ENCODE assay signal across 12 mouse cellular contexts in the genomic region with DNA sequence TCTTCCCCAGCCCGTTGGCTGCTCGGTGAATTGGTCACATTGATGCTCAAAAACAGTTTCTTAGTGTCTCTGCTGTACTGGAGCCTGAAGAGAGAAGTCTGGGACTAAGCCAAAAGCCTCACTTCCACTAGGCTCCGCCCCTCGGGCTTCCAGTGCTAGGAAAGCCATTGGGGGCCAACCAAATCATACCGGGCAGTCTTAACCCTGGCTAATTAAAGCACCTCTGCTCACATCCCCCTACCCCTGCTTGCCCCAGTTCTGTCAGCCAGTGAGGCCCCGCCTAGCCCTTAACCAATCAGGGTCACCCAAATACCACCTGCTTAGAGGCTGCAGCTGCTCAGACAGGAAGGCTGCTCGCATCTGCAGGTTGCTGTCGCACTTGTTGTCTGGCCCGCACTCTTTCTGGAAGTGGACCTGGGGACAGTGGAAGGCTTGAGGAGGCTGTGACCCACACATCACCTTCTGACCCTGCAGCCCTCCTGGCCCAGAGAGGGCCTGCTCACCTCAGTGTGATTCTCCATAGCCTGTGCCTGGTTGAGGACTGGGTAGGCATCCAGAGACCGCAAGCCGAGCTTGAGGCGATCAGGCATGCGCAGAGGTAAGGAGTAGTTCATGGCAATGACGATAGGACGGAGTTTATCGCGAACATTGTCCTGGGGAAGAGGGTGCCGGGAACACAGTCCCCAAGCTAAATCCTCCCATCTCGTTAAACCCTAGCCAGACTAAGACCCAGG. TPM values are rescaled to one million over a fixed set of nuclear protein-coding genes. Genes with fewer than 3 reads are reported as not detected.
DNase-seq lines count a peak whose midpoint lies in the region; ATAC-seq and TF ChIP-seq lines count a peak whose summit lies in the region.
"Had no signal": no experiment of that assay in that cellular context is flagged by ENCODE, and none has a peak within 500 bp of the region (broad histone marks: within the 10 kb centered on the region; RNA-seq: fewer than 3 reads in every experiment).

No protein-coding gene starts in this region.

- TF ChIP-seq CTCF in intestine, postnatal 0 days (IDR thresholded peaks at IDR 0.05; ENCODE audit: low read depth), result no peak

- H3K27me3 ChIP-seq in hindbrain, embryonic 12.5 days, result peaks cover 21% of the 10 kb centered on the region; the same call in 1 of the 2 replicates
- peaks cover 29% of the 10 kb centered on the region for H3K27me3 ChIP-seq in hindbrain, embryonic 13.5 days
- H3K27me3 ChIP-seq in limb, embryonic 10.5 days (ENCODE audit: low read depth, poor library complexity, severe bottlenecking), result peaks cover 34% of the 10 kb centered on the region
- no peaks in the 10 kb centered on the region for H3K27me3 ChIP-seq in intestine, postnatal 0 days (replicated peaks; ENCODE audit: control insufficient read depth, insufficient read depth, low read length)

- ATAC-seq in hindbrain, embryonic 12.5 days (ENCODE audit: low FRiP score), result no peak
- no peak for ATAC-seq in hindbrain, embryonic 13.5 days (ENCODE audit: low FRiP score)
- ATAC-seq in intestine, postnatal 0 days, result no peak

- WGBS in hindbrain, embryonic 12.5 days, result 32% methylated on average over 19 of the region's 19 CpGs
- WGBS in hindbrain, embryonic 13.5 days, result 30% methylated on average over 19 of the region's 19 CpGs
- WGBS in limb, embryonic 10.5 days, result 29% methylated on average over 19 of the region's 19 CpGs
- WGBS in intestine, postnatal 0 days, result 66% methylated on average over 19 of the region's 19 CpGs

- H3K36me3 ChIP-seq in hindbrain, embryonic 12.5 days, result 0 out of 2 replicates have a peak, but pooled peaks cover 4% of the 10 kb centered on the region
- peaks cover 71% of the 10 kb centered on the region for H3K36me3 ChIP-seq in hindbrain, embryonic 13.5 days
- no peaks in the 10 kb centered on the region for H3K36me3 ChIP-seq in limb, embryonic 10.5 days
- peaks cover 94% of the 10 kb centered on the region for H3K36me3 ChIP-seq in intestine, postnatal 0 days (ENCODE audit: control insufficient read depth, insufficient read depth)
- H3K36me3 ChIP-seq: G1E had no signal

- H3K9me3 ChIP-seq in hindbrain, embryonic 12.5 days (replicated peaks), result no peaks in the 10 kb centered on the region
- H3K9me3 ChIP-seq in hindbrain, embryonic 13.5 days, result no peaks in the 10 kb centered on the region
- H3K9me3 ChIP-seq in limb, embryonic 10.5 days (replicated peaks), result no peaks in the 10 kb centered on the region
- H3K9me3 ChIP-seq in intestine, postnatal 0 days (ENCODE audit: control insufficient read depth), result no peaks in the 10 kb centered on the region
- H3K9me3 ChIP-seq: hindbrain, embryonic 15.5 days had no signal

- DNase-seq in embryo, embryonic 11 days, result peak; percentile 38
- no peak for DNase-seq in limb, embryonic 10.5 days (ENCODE audit: low spot score)
- DNase-seq in retina, postnatal 7 days (ENCODE audit: low read depth, low spot score), result peak; percentile 71
- DNase-seq in right cerebral cortex, postnatal 14 days, result no peak
- DNase-seq in heart, adult 9 months (ENCODE audit: low spot score in 2 of 2), result no peak

- H3K4me3 ChIP-seq in hindbrain, embryonic 12.5 days, result no peak overlapping the region
- H3K4me3 ChIP-seq in hindbrain, embryonic 13.5 days, result no peak overlapping the region
- peak overlapping the region; percentile 28 for H3K4me3 ChIP-seq in limb, embryonic 10.5 days
- H3K4me3 ChIP-seq in intestine, postnatal 0 days (ENCODE audit: low read depth, low read length), result no peak overlapping the region
- H3K4me3 ChIP-seq: hindbrain, embryonic 15.5 days; left cerebral cortex, adult 2 months had no signal

- no peak overlapping the region for H3K9ac ChIP-seq in hindbrain, embryonic 12.5 days
- H3K9ac ChIP-seq in hindbrain, embryonic 13.5 days, result no peak overlapping the region
- H3K9ac ChIP-seq in intestine, postnatal 0 days (ENCODE audit: low read depth, low read length), result no peak overlapping the region
- H3K9ac ChIP-seq: hindbrain, embryonic 15.5 days had no signal

- H3K4me2 ChIP-seq in hindbrain, embryonic 12.5 days (replicated peaks), result peak overlapping the region; percentile 9; the same call in 1 of the 2 replicates
- no peak overlapping the region for H3K4me2 ChIP-seq in hindbrain, embryonic 13.5 days
- no peak overlapping the region for H3K4me2 ChIP-seq in intestine, postnatal 0 days (replicated peaks; ENCODE audit: low read depth)
- H3K4me2 ChIP-seq: hindbrain, embryonic 15.5 days had no signal

- no peaks in the 10 kb centered on the region for H3K4me1 ChIP-seq in hindbrain, embryonic 12.5 days
- H3K4me1 ChIP-seq in hindbrain, embryonic 13.5 days (replicated peaks), result peaks cover 7% of the 10 kb centered on the region; the same call in 1 of the 2 replicates
- H3K4me1 ChIP-seq in limb, embryonic 10.5 days, result peaks cover 21% of the 10 kb centered on the region
- H3K4me1 ChIP-seq in intestine, postnatal 0 days (replicated peaks; ENCODE audit: control insufficient read depth, insufficient read depth, low read length), result no peaks in the 10 kb centered on the region

- no peak overlapping the region for H3K27ac ChIP-seq in hindbrain, embryonic 12.5 days
- no peak overlapping the region for H3K27ac ChIP-seq in hindbrain, embryonic 13.5 days
- peak overlapping the region; percentile 3; the same call in 1 of the 2 replicates for H3K27ac ChIP-seq in limb, embryonic 10.5 days
- no peak overlapping the region for H3K27ac ChIP-seq in intestine, postnatal 0 days (ENCODE audit: low read depth, low read length)
- H3K27ac ChIP-seq: hindbrain, embryonic 15.5 days; left cerebral cortex, adult 2 months; macrophage had no signal

RNA-seq across cellular contexts. Expression of gene Pdk2, which starts 15.8 kb away (rescaled TPM):
- 22.5 and 25.6 TPM in 2 replicates for polyA plus RNA-seq in hindbrain, embryonic 12.5 days (2016; fragmentation: Nextera tagmentation; extraction: Ambion mirVana)
- polyA plus RNA-seq in hindbrain, embryonic 13.5 days (2015; fragmentation: Nextera tagmentation; extraction: Ambion mirVana), result 24.2 and 25.5 TPM in 2 replicates
- polyA plus RNA-seq in limb, embryonic 10.5 days (2016; fragmentation: Nextera tagmentation; extraction: Ambion mirVana), result 9.8 and 21.2 TPM in 2 replicates
- 53.2 and 57.4 TPM in 2 replicates for polyA plus RNA-seq in intestine, postnatal 0 days (2015; fragmentation: Nextera tagmentation; extraction: Ambion mirVana)

RNA-seq across cellular contexts. Expression of gene Itga3, which starts 19.7 kb away (rescaled TPM):
- polyA plus RNA-seq in hindbrain, embryonic 12.5 days (2016; fragmentation: Nextera tagmentation; extraction: Ambion mirVana), result 8.0 and 9.0 TPM in 2 replicates
- polyA plus RNA-seq in hindbrain, embryonic 13.5 days (2015; fragmentation: Nextera tagmentation; extraction: Ambion mirVana), result 10.3 and 11.4 TPM in 2 replicates
- 10.2 and 11.1 TPM in 2 replicates for polyA plus RNA-seq in limb, embryonic 10.5 days (2016; fragmentation: Nextera tagmentation; extraction: Ambion mirVana)
- 51.3 and 57.9 TPM in 2 replicates for polyA plus RNA-seq in intestine, postnatal 0 days (2015; fragmentation: Nextera tagmentation; extraction: Ambion mirVana)
- polyA plus RNA-seq: G1E had no signal

RNA-seq across cellular contexts. Expression of gene Samd14, which starts 47.3 kb away (rescaled TPM):
- polyA plus RNA-seq in hindbrain, embryonic 12.5 days (2016; fragmentation: Nextera tagmentation; extraction: Ambion mirVana), result 94.6 and 106 TPM in 2 replicates
- polyA plus RNA-seq in hindbrain, embryonic 13.5 days (2015; fragmentation: Nextera tagmentation; extraction: Ambion mirVana), result 132 and 142 TPM in 2 replicates
- polyA plus RNA-seq in limb, embryonic 10.5 days (2016; fragmentation: Nextera tagmentation; extraction: Ambion mirVana), result 29.7 and 39.2 TPM in 2 replicates
- 6.5 and 6.9 TPM in 2 replicates for polyA plus RNA-seq in intestine, postnatal 0 days (2015; fragmentation: Nextera tagmentation; extraction: Ambion mirVana)

Comparison
In these comparisons a context has a peak if more than half of its experiments do, and no peak if none do; other contexts are left out.
1. DNase-seq: peak in embryo, embryonic 11 days (single experiment) and retina, postnatal 7 days (single experiment); none in limb, embryonic 10.5 days (single experiment), right cerebral cortex, postnatal 14 days (single experiment) and heart, adult 9 months (0 of 2).